Mouse (Mus musculus): ENCODE data around the gene Scfd2.

DNA sequence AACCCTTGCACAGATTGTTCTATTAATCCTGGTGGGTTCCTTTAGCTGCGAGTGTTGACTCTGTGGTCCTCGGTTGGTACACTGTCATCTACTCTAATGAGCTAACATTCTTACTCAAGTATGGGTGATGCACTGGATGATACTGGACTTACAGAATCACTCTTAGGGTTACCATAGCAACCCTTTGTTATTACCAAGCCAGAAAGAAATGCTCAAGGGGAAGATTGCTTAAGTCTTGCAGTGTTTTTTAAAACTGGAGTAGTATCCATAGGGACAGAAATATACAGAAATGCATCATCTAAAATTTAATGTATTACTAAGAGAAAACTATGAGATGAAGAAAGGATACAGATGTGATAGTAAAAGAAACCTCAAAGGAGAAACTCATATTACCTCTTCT, 139.8 kb downstream of the Scfd2 start:
- TF ChIP-seq POLR2A (IDR thresholded peaks at IDR 0.05; ENCODE audit: borderline replicate concordance, control insufficient read depth, low read depth, low read length) (no peak), CTCF (IDR thresholded peaks at IDR 0.05; ENCODE audit: control insufficient read depth, insufficient read depth, low read length) (no peak)

Measured in bone marrow, adult 2 months (tissue).